Mouse (Mus musculus) megakaryocyte progenitor cell, adult 5-6 weeks (primary cell): Measurements from ENCODE around the gene Slc41a3. TPM values are rescaled to one million over a fixed set of nuclear protein-coding genes. Genes with fewer than 3 reads are reported as not detected.

Experiments used
- ATAC-seq: replicated peaks from 2 replicates; pipeline ENCODE4 v1.8.0; 2016; ENCODE audit warnings: mild to moderate bottlenecking, moderate TSS enrichment, inconsistent platforms; ENCODE audit not compliant: poor library complexity
- total RNA-seq, 2 experiments: library from RNA; stranded (forward) in 1 of 2; stranded (reverse) in 1 of 2; fragments of 157-497, 149-512 nt in 1 of 2; fragments of 200-1000 nt in 1 of 2; gene quantifications; 2 replicates each; pipeline versions ENCODE4 v1.2.3 to v1.2.4; 2015 to 2017

Gene Slc41a3
- total RNA-seq, 2 experiments from 2014 or later: 4.0 to 6.4 TPM

- ATAC-seq: no peak
These were observed 57.6 kb downstream of the Slc41a3 start for GRCm38 (mm10) chr6:90662148-90662547.

DNA sequence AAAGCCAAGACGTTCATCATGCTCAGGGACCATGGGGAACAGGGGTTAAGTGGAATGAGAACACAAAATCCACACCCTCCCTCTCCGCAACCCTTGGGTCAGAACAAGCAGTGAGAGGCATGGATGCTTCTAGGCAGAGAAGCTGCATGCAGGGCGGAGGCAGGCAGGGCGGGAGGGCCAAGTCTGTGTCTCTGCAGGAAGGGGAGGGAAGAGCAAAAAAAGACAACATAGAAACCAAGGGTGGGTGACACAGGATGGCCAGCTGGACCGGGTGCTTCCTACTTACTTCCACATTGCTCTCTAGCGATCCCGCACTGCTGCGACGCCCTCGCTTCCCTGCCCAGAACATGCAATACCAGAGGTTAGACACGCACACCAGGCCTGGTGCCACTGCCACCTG, 59.2 kb downstream of the Slc41a3 start:
- no peak for ATAC-seq

DNA sequence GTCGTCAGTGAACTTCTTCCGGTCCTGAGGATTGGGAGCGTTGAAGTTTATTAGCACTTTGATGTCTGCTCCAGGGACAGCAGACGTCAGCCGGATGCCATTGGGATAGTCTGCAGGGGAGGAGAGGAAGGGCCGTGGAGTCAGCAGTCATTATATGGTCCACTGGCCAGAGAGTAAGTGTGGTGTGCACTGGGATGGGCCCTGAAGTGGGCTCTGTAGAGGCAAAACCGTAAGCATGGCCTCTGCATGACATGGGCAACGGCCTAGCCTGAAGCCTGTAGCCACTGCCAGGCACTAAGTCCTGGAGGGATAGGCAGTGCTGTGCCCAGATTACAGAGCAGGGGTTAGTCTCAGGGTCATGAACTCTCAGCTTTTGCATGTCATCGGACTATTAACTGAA, 64.2 kb downstream of the Slc41a3 start:
- ATAC-seq: no peak

DNA sequence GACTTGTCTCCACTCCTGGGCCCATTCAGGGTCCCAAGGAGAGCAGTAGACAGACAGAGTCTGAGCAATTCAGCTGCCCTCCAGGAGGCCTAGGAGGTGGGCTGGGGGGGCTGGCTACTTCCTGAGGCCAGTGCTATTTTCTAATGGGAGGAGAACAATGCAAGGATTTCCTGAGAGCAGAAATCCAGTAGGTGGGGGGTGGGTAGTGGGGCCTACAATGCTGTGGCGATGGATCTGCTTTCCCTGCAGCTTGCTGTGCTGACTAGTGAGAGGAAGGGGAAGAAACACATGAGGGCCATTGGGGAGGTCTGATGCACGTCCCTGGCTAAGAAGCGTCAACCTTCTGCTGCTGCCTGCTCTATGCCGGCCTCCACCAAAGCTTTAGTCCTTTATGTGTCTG, 74.2 kb downstream of the Slc41a3 start:
- no peak for ATAC-seq

- ATAC-seq: no peak
These were observed 75.9 kb downstream of the Slc41a3 start for GRCm38 (mm10) chr6:90680401-90680800.

DNA sequence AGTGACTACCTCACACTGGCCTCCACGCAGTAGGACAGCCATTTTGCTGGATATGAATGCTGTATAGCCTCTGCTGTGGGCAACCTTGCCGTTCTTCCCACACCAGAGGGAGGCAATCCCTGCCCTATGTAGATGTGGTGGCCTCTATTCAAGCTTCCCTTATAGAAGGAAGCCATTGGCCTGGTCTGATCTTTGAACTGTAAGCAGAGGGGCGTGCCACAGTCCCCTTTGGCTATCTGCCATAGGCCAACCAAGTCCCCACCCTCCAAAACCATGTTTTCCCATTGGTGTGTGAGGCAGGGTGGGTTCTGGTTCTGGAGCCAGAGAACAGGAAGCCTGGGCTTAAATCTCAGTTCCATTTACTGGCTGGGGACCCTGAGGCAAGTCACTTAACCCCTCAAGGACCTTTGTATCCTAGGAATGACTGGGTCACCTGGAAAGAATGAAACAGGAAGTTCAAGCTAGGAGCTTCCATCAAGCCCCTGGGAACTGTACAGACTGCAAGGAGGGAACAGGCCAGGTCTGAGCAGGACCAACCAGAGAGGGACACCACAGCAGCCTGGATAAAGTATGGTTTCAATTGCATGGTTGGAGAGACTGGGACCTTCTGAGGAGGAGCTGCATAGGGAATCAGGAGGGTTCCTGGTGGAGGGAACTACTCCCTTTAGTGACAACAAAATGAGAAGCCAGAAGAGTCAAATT, 79.5 kb downstream of the Slc41a3 start:
- ATAC-seq: no peak

- ATAC-seq: no peak
These were observed 82.3 kb downstream of the Slc41a3 start for GRCm38 (mm10) chr6:90686812-90687211.

DNA sequence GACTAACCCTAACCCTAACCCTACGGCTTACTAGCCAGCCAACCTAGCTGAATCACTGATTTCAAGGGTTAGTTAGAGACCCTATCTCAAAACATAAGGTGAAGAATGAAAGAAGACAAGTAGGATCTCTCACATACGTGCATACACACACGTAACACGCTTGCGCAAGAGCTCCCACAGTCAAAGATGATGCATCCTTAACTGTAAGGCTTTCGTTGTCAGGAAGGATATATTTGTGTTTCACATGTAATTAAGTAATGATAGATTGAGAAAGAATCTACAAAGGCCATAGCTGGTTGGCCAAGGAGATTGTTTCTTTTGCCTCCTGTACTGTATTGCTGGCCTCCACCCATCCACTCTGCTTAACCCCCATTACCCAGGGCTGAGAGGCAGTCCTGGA, 83.5 kb downstream of the Slc41a3 start:
- ATAC-seq: peak; percentile 43

DNA sequence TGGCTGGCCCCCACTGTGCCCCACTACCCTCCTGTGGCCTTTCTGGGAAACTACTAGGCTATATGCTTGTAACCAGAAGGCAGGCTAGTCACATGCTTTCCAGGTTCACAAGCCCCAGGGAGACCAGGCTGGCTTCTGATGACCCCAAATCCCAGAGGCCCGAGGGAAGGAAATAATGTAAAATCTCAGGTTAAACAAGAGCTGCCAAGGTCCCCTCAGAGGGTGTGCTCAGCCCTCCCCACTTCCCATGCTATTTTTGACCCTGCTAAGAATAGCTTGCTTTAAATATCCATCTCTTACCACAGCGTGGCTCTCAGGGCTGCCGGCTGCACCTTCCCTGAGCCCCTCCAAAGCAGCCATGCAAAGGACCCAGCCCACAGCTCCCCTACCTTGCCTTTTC, 84.2 kb downstream of the Slc41a3 start:
- ATAC-seq: 0 out of 2 replicates have a peak, but pooled peaks have one; percentile 17

DNA sequence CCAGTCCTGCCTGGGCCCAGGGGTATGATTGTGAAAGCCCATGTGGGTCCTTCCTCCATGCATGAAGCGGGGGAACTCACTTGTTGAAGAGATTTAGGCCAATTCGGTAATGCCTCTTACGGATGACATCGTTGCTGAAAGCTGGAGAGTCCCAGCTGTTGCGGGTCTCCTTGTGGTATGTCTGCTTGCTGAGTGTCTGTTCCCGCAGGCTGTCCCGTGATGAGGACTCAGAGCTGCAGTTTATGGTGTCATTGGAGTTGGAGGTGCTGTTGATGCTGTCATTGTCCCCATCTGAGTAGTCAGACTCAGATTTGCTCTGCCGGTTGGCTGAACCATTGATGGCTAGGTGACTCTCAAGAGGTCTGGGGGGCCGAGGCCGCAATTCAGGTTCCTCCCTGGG, 85.0 kb downstream of the Slc41a3 start:
- no peak for ATAC-seq

GRCm38 (mm10) chr6:90691935-90692334, 87.4 kb downstream of the Slc41a3 start:
- no peak for ATAC-seq

- ATAC-seq: no peak
These were observed 87.9 kb downstream of the Slc41a3 start for GRCm38 (mm10) chr6:90692404-90692803.

DNA sequence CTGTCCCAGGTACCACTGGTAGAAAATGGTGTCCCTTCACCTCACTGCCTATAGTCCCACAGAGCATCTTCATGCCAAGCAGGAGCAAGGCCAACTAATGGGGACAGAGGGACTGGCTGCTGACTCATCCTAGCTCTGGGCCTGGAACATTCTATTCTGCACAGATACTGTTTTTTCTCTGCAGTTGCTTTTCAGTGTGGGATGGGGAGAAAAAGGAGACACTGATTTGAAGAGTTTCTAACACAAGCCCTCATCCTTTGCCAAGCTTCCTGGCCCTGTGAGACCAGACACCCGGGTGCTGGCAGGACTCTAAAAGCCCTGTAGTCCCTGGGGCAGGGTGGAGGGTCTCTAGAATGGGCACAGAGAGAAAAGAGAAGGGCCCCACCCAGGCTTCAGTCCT, 91.2 kb downstream of the Slc41a3 start:
- ATAC-seq: no peak

Other genes starting within 250 kb of the Slc41a3 start
- 11.1 and 11.8 TPM in 2 replicates for gene Zxdc, start 235.2 kb upstream of the Slc41a3 start, total RNA-seq (2015)
- gene Zxdc, start 235.2 kb upstream of the Slc41a3 start, total RNA-seq (2017): 8.7 and 9.6 TPM in 2 replicates
- not detected in 2 replicates for gene Cfap100, start 175.9 kb upstream of the Slc41a3 start, total RNA-seq (2015)
- gene Cfap100, start 175.9 kb upstream of the Slc41a3 start, total RNA-seq (2017): not detected in 2 replicates
- gene Klf15, start 142.1 kb upstream of the Slc41a3 start, total RNA-seq (2015): 0.22 TPM in 1 of 2 replicates, not detected in the other
- not detected in 2 replicates for gene Klf15, start 142.1 kb upstream of the Slc41a3 start, total RNA-seq (2017)
- gene Aldh1l1, start 118.3 kb upstream of the Slc41a3 start, total RNA-seq (2015): 1.1 TPM in 2 replicates
- 2.0 and 2.4 TPM in 2 replicates for gene Aldh1l1, start 118.3 kb upstream of the Slc41a3 start, total RNA-seq (2017)